Mouse (Mus musculus) kidney, adult 2 months (tissue): Measurements from ENCODE around the gene Clcn1.

Experiments used
- CTCF ChIP-seq: fragments of 200-500 bp; conservative IDR thresholded peaks from 2 replicates; pipeline ENCODE4 v1.5.1; 2011; ENCODE audit warnings: low read depth, mild to moderate bottlenecking, control low read depth, low read length, moderate library complexity, mixed read lengths; ENCODE audit not compliant: insufficient read depth, insufficient read length
- POLR2A ChIP-seq: fragments of 200-500 bp; IDR thresholded peaks from one replicate; pipeline ENCODE4 v1.6.1; 2011; ENCODE audit warnings: low read depth, low read length, control low read depth

DNA sequence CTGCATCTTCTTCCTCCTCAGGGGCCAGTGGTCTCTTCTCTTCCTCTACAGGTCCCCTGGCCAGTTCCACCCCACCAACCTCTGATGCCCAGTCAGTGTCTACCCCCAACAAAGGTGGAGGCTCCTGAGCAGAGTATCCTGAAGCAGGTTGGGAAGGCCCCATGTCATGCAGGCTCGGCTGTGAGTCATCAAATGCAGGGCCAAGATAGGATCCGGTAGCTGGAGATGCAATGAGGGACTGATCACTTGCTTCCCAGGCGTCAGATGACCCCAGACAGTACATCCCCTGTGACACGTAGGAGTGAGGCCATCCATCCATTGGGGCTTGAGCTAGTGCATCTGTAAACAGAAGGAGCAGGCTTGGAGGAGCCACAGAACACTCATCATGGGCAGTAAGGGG, 31.8 kb downstream of the Clcn1 start:
- no peak for TF ChIP-seq CTCF
- TF ChIP-seq POLR2A = no peak
